Mouse (Mus musculus): ENCODE measurements at regions not wholly inside any gene's neighbourhood (a gene's known extent, or its start where the extent isn't known, plus 50 kb on each side); places are given as distances from the start of the nearest gene placed in this dataset.

- Histone ChIP-seq H3K27ac (replicated peaks; ENCODE audit: low read depth, low read length) (no peak overlapping the region), H3K36me3 (ENCODE audit: control insufficient read depth, insufficient read depth, low read length) (no peaks in the 10 kb centered on the region), H3K4me3 (replicated peaks; ENCODE audit: low read length) (peak overlapping the region; percentile 29), H3K9me3 (ENCODE audit: control insufficient read depth, low read length) (no peaks in the 10 kb centered on the region), H3K4me2 (replicated peaks; ENCODE audit: low read depth, low read length, severe bottlenecking) (peak overlapping the region; percentile 57), H3K27me3 (ENCODE audit: control insufficient read depth, insufficient read depth, low read length) (no peaks in the 10 kb centered on the region), H3K9ac (ENCODE audit: low read depth, low read length, severe bottlenecking) (peak overlapping the region; percentile 43; the same call in 1 of the 2 replicates), H3K4me1 (ENCODE audit: control insufficient read depth, insufficient read depth, low read length) (peaks cover 12% of the 10 kb centered on the region; the same call in 1 of the 2 replicates)
- ATAC-seq (ENCODE audit: low FRiP score, low read depth) (no peak), DNase-seq (ENCODE audit: low spot score) (no peak)
- TF ChIP-seq POLR2A (IDR thresholded peaks at IDR 0.05; ENCODE audit: borderline replicate concordance, extremely low read depth, insufficient read depth, insufficient read length) = no peak
- WGBS = 10% methylated on average over 20 of the region's 20 CpGs
Measured at GRCm38 (mm10) chr3:119893165-119893910, 109.1 kb upstream of the Ptbp2 start.

GRCm38 (mm10) chr3:119892533-119893164 is 108.4 kb upstream of the Ptbp2 start:
- DNase-seq (ENCODE audit: low spot score) (no peak), ATAC-seq (ENCODE audit: low FRiP score, low read depth) (no peak)
- peaks cover 12% of the 10 kb centered on the region; the same call in 1 of the 2 replicates for H3K4me1 ChIP-seq (ENCODE audit: control insufficient read depth, insufficient read depth, low read length)
- TF ChIP-seq POLR2A (IDR thresholded peaks at IDR 0.05; ENCODE audit: borderline replicate concordance, extremely low read depth, insufficient read depth, insufficient read length) = no peak
- H3K27me3 ChIP-seq (ENCODE audit: control insufficient read depth, insufficient read depth, low read length) = no peaks in the 10 kb centered on the region
- no peak overlapping the region for H3K4me3 ChIP-seq (replicated peaks; ENCODE audit: low read length)
- H3K36me3 ChIP-seq (ENCODE audit: control insufficient read depth, insufficient read depth, low read length) = no peaks in the 10 kb centered on the region
- 71% methylated on average over 9 of the region's 9 CpGs for WGBS
- no peak overlapping the region for H3K4me2 ChIP-seq (replicated peaks; ENCODE audit: low read depth, low read length, severe bottlenecking)
- no peaks in the 10 kb centered on the region for H3K9me3 ChIP-seq (ENCODE audit: control insufficient read depth, low read length)
- no peak overlapping the region for H3K27ac ChIP-seq (replicated peaks; ENCODE audit: low read depth, low read length)
- no peak overlapping the region for H3K9ac ChIP-seq (ENCODE audit: low read depth, low read length, severe bottlenecking)

- no peak overlapping the region for H3K4me3 ChIP-seq (replicated peaks; ENCODE audit: low read length)
- DNase-seq (ENCODE audit: low spot score) (no peak), ATAC-seq (ENCODE audit: low FRiP score, low read depth) (no peak)
- H3K9ac ChIP-seq (ENCODE audit: low read depth, low read length, severe bottlenecking) = no peak overlapping the region
- no peak overlapping the region for H3K4me2 ChIP-seq (replicated peaks; ENCODE audit: low read depth, low read length, severe bottlenecking)
- TF ChIP-seq POLR2A (IDR thresholded peaks at IDR 0.05; ENCODE audit: borderline replicate concordance, extremely low read depth, insufficient read depth, insufficient read length) = no peak
- peaks cover 12% of the 10 kb centered on the region; the same call in 1 of the 2 replicates for H3K4me1 ChIP-seq (ENCODE audit: control insufficient read depth, insufficient read depth, low read length)
- 59% methylated on average over 4 of the region's 4 CpGs for WGBS
- 0 out of 2 replicates have a peak, but pooled peaks cover 5% of the 10 kb centered on the region for H3K9me3 ChIP-seq (ENCODE audit: control insufficient read depth, low read length)
- no peaks in the 10 kb centered on the region for H3K36me3 ChIP-seq (ENCODE audit: control insufficient read depth, insufficient read depth, low read length)
- no peak overlapping the region for H3K27ac ChIP-seq (replicated peaks; ENCODE audit: low read depth, low read length)
- no peaks in the 10 kb centered on the region for H3K27me3 ChIP-seq (ENCODE audit: control insufficient read depth, insufficient read depth, low read length)
Measured at GRCm38 (mm10) chr3:119890911-119891310, 106.6 kb upstream of the Ptbp2 start.

- Histone ChIP-seq H3K27me3 (ENCODE audit: control insufficient read depth, insufficient read depth, low read length) (no peaks in the 10 kb centered on the region), H3K4me1 (ENCODE audit: control insufficient read depth, insufficient read depth, low read length) (0 out of 2 replicates have a peak, but pooled peaks cover 4% of the 10 kb centered on the region), H3K36me3 (ENCODE audit: control insufficient read depth, insufficient read depth, low read length) (no peaks in the 10 kb centered on the region), H3K9ac (ENCODE audit: low read depth, low read length, severe bottlenecking) (no peak overlapping the region), H3K4me2 (replicated peaks; ENCODE audit: low read depth, low read length, severe bottlenecking) (no peak overlapping the region), H3K27ac (replicated peaks; ENCODE audit: low read depth, low read length) (no peak overlapping the region), H3K9me3 (ENCODE audit: control insufficient read depth, low read length) (0 out of 2 replicates have a peak, but pooled peaks cover 5% of the 10 kb centered on the region), H3K4me3 (replicated peaks; ENCODE audit: low read length) (no peak overlapping the region)
- DNase-seq (ENCODE audit: low spot score) (no peak), ATAC-seq (ENCODE audit: low FRiP score, low read depth) (no peak)
- WGBS = 85% methylated on average over 3 of the region's 3 CpGs
- TF ChIP-seq POLR2A (IDR thresholded peaks at IDR 0.05; ENCODE audit: borderline replicate concordance, extremely low read depth, insufficient read depth, insufficient read length) = no peak
Measured at GRCm38 (mm10) chr3:119888487-119888886, 104.2 kb upstream of the Ptbp2 start.

GRCm38 (mm10) chr3:119876395-119876794 is 92.1 kb upstream of the Ptbp2 start:
- WGBS = 76% methylated on average over 5 of the region's 5 CpGs
- no peak for TF ChIP-seq POLR2A (IDR thresholded peaks at IDR 0.05; ENCODE audit: borderline replicate concordance, extremely low read depth, insufficient read depth, insufficient read length)
- Histone ChIP-seq H3K4me1 (ENCODE audit: control insufficient read depth, insufficient read depth, low read length) (no peaks in the 10 kb centered on the region), H3K9me3 (ENCODE audit: control insufficient read depth, low read length) (no peaks in the 10 kb centered on the region), H3K9ac (ENCODE audit: low read depth, low read length, severe bottlenecking) (no peak overlapping the region), H3K4me3 (replicated peaks; ENCODE audit: low read length) (no peak overlapping the region), H3K36me3 (ENCODE audit: control insufficient read depth, insufficient read depth, low read length) (no peaks in the 10 kb centered on the region), H3K27me3 (ENCODE audit: control insufficient read depth, insufficient read depth, low read length) (no peaks in the 10 kb centered on the region), H3K4me2 (replicated peaks; ENCODE audit: low read depth, low read length, severe bottlenecking) (no peak overlapping the region), H3K27ac (replicated peaks; ENCODE audit: low read depth, low read length) (no peak overlapping the region)
- DNase-seq (ENCODE audit: low spot score) (no peak), ATAC-seq (ENCODE audit: low FRiP score, low read depth) (no peak)

All from limb, embryonic 14.5 days (tissue).